Mouse (Mus musculus) lung, postnatal 4 days (tissue): Measurements from ENCODE around the gene Ugt1a8.
"Not testable (repeated sequence)": the region's sequence is repeated elsewhere in the genome, so short reads cannot be mapped to it uniquely, and the experiment has no call there.

Experiments used
- DNase-seq, 2 experiments: peaks; one replicate each; pipeline ENCODE4 v3.0.0; 2021

Ugt1a8 gene

GRCm38 (mm10) chr1:88087513-88087912, at the start of gene Ugt1a8:
TSS of gene Ugt1a8 (plus strand) at chr1:88087813.
- DNase-seq, result no peak

- not testable (repeated sequence) for DNase-seq
These were observed 44.6 kb upstream of the Ugt1a8 start for GRCm38 (mm10) chr1:88043044-88043443.

DNA sequence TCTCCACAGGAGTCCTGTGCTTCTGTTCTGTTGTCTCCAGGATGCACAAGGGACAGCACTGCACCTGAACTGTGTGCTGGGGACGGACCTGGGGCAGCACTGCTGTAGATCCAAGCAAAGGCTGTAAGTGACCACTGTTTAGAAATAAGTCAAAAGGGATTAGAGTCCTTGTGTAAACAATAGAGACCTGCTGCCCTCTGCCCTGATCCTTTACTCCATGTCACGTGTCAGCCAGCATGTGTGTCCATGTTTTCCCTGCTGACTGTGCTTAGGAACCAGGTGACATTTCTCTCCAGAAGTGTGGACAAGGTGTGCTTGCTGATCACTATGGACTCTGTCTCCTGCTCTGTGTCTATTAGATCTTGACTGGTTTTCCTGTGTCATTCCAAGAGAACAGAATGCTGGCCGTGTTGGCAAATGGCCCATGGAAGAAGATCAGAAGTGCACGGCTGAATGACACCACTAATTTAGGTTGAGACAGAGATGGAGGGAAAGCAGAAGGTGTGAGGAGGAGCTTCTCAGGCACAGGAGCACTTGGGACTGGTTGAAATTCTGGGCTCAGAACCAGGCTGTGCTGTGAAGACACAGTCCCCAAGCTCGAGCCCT, 42.7 kb upstream of the Ugt1a8 start:
- DNase-seq, result not testable (repeated sequence)

DNA sequence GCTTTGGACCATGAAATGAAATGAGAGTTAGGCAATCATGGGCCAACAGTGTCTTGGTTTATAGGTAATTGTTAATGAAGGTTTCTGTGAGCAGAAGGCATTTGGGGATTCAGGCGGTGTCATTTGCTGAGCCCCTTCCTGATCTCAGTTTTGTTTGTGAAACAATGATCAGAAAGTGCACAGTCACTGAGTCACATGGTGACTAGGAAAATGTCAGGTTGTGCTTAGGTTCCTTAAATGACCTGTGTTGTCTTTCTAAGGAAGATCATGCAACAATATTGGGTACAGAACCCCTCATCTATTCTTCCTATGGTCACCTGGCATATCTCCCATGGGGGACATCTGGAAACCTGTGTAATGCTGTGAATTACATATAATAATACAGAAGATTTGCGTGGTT, 40.2 kb upstream of the Ugt1a8 start:
- DNase-seq, result not testable (repeated sequence)

- no peak for DNase-seq
These were observed 32.5 kb upstream of the Ugt1a8 start, which contains the start of gene Ugt1a10 for GRCm38 (mm10) chr1:88055088-88055487. TSS of gene Ugt1a10 (plus strand) at chr1:88055388.

DNA sequence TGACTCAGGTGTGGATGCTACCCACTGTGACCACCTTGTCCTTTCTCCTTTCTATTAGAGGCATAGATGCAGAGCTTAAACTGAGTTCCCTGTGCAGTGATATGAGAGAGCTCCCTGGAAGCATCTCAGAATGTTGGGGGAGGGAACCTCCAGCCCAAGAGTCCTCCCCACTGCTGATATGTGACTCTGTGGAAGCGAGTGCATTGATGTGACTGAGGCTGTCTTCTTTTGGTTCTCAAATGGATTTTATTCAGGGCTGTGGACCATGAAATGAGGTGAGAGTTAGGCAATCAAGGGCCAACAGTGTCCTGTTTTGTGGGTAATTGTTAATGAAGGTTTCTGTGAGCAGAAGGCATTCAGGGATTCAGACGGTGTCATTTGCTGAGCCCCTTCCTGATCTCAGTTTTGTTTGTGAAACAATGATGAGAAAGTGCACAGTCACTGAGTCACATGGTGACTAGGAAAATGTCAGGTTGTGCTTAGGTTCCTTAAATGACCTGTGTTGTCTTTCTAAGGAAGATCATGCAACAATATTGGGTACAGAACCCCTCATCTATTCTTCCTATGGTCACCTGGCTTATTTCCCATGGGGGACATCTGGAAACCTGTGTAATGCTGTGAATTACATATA, 21.0 kb upstream of the Ugt1a8 start:
- DNase-seq, result not testable (repeated sequence)

DNA sequence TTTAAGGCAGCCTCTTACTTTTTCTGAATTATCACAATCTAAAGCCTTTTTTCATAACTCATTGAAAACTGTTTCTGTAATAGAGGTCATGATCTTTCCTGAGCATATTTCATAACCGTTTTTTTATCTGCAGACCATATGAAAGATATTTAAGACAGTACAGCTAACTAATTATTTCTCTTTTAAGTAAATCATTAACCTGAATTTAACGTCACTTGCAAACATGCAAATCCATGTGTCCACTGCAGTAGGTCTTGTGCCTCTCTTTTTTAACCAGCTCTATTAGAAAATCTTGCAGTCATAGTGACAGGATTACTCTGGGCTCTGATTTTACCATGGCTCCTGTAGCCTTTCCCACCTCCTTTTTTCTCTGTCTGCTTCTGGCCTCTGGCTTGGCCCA, 17.1 kb upstream of the Ugt1a8 start, which contains the start of gene Ugt1a9:
Gene Ugt1a9 (plus strand): TSS at position 306 of the 400 bp plus-strand sequence.
- no peak for DNase-seq

GRCm38 (mm10) chr1:88070902-88071301, 16.7 kb upstream of the Ugt1a8 start:
- DNase-seq, result no peak

- no peak for DNase-seq
These were observed 13.1 kb upstream of the Ugt1a8 start for GRCm38 (mm10) chr1:88074471-88074870.

- no peak for DNase-seq
These were observed 10.5 kb upstream of the Ugt1a8 start for GRCm38 (mm10) chr1:88077128-88077527.

GRCm38 (mm10) chr1:88081670-88082069, 5.9 kb upstream of the Ugt1a8 start:
- no peak for DNase-seq

DNA sequence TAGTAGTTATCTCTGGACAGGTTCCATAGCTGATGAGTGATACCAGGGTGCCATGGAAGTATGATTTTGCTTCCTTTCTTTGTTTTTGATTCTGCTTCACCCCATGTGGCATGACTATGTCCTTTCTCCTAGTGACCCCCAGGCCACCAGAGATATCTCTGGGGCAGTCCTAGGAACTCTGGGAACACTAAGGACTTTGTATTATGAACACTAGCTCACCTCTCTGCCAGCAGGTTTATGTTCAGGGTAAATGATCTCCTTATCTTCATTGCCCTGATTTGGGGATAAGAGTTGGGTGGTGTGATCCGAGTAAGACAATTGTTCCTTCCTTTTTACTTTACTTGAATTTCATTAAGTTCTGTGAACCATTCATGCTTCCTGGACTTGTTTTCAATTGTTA, 1.5 kb upstream of the Ugt1a8 start:
- DNase-seq, result no peak

GRCm38 (mm10) chr1:88092341-88092740, 4.7 kb downstream of the Ugt1a8 start:
- peak in 1 of 2 experiments; percentile 33 for DNase-seq

- peak in 1 of 2 experiments; percentile 29 for DNase-seq
These were observed 6.7 kb downstream of the Ugt1a8 start for GRCm38 (mm10) chr1:88094270-88094676.

DNA sequence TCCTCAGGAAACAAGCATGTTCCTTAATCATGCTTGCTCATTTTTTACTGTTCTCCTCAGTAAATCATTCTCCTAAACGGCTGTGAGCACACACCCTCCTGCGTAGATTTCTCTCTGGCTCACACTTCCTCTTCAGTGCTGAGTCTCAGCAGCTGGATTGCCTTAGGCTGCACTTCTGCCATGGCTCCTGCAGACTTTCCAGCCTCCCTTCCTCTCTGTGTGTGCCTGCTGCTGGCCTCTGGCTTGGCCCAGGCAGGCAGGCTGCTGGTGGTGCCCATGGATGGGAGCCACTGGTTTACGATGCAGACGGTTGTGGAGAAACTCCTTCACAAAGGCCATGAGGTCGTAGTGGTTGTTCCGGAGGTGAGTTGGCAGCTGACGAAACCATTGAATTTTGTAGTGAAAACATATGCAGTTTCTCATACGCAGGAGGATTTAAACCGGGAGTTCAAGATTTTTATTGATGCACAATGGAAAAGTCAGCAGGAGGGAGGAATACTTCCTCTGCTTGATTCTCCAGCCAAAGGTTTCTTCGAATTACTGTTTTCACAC, 7.4 kb downstream of the Ugt1a8 start, which contains the start of gene Ugt1a7c:
Gene Ugt1a7c (plus strand): TSS at position 122 of the 552 bp plus-strand sequence.
- peak; percentile 64 to 80 for DNase-seq

DNA sequence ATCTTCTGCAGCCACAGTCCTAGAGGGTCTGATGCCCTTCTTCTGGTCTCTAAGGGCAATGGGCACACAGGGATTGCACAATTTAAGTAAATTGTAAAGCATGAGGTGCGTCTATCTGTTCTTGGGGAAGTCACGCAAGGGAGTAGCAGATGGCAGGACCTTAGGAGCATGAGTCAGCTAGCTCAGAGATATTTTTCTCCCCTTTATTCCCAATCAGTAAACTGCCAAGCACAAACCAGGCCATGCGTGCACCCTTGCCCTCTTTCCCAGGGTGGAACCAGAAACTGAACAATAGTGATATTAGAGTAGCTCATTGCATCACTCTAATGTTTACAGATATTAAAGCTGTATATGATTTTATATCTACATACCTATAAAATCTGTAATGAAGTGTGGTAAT, 10.9 kb downstream of the Ugt1a8 start:
- not testable (repeated sequence) for DNase-seq

- DNase-seq, result not testable (repeated sequence)
These were observed 12.1 kb downstream of the Ugt1a8 start for GRCm38 (mm10) chr1:88099691-88100090.

DNA sequence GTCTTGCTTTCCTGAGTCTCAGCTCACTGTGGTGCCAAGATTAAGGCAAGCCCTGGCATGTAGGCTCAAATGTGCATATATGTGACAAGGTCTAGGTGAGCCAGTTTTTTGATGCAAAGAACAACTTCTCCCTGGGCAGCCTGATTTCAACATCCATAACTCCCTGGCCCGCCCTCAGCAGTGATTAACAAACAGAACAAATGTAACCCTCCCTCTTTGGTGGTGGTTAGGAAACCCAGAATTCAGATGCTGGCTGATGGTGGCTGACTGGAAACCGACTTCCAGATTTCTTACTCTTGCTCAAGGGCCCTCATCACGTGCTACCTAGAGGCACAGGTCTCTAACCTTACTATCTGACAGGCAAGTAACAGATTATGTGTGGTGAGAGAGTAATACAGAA, 15.4 kb downstream of the Ugt1a8 start, which contains the start of gene Ugt1a6b:
Gene Ugt1a6b (plus strand): TSS at position 234 of the 400 bp plus-strand sequence.
- peak; percentile 43 to 49 for DNase-seq

DNA sequence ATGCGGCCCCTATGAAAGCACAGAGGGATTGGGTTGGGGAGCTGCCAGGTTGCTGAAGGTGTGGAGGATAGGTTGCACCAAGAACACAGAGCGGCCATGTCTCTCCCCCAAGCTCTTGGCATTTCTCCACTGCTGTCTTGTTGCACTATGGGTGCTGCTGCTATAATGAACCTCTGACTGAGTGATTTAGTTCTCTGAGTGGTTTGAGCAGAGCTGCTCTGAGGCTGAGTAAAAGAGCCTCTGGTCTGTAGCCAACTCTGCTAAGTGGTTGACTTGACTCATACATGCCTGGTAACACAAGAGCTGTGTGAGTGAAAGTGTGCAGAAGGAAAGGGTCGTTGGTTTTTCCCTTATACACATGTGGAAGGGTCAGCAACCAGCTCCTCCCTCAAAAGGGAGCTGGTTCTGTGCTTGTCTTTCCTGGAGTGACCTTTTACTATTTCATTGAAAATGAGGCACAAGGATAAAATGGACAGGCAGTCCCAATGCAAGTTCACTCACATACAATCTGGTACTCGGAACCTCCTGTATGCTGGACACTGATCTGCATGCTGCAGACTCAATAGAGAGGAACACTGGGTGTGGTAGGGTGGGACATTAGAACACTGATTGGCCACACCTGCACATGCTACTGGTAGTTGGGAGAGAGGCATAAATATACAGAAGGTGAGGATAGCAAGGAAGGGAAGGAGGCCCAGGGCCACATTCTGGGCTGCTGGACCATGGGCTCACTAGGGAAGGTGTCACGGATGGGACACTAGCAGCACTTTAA, 16.3 kb downstream of the Ugt1a8 start:
- not testable (repeated sequence) for DNase-seq

- DNase-seq, result no peak
These were observed 17.2 kb downstream of the Ugt1a8 start for GRCm38 (mm10) chr1:88104667-88105430.

DNA sequence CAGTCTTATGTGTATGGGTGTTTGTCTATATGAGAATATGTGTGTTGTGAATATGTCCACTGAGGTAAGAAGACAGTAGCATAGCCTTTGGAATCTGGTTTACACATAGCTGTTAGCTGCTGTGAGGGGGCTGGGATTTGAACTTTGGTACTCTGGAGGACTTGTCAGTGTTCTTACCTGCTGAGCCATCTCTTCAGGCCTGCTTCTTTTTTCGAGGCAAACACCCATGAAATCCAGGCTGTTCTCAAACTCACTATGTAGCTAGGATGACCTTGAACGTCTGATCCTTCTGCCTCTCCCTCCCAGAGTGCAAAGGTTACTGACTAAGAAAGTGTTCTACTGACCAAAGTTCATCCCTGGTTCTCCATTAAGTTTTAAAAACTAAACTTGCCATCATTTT, 18.0 kb downstream of the Ugt1a8 start:
- DNase-seq, result no peak

- DNase-seq, result not testable (repeated sequence)
These were observed 21.5 kb downstream of the Ugt1a8 start for GRCm38 (mm10) chr1:88109027-88109557.
